Mouse (Mus musculus): ENCODE measurements around the gene Fam83d.

The Fam83d gene

DNA sequence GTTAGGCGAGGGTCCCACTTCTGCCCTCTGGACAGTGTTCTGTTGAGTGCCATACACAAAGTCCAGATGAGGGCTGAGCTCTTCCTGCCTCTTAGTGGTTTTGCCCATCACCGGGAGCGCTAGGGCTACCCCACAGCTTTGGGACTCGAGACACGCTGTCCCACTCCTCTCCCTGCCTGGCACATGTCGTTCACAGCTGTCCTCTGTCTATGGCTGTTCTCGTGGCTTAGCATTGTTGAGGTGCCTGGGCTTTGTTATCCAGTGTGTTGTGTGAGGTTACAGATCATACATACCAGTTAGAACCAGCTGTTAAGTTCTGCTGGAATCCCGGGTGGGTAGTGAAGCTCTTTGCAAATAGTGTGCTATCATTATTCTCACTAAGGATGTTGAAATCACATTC is 49.8 kb downstream of the Fam83d start:
- no peak for DNase-seq

DNA sequence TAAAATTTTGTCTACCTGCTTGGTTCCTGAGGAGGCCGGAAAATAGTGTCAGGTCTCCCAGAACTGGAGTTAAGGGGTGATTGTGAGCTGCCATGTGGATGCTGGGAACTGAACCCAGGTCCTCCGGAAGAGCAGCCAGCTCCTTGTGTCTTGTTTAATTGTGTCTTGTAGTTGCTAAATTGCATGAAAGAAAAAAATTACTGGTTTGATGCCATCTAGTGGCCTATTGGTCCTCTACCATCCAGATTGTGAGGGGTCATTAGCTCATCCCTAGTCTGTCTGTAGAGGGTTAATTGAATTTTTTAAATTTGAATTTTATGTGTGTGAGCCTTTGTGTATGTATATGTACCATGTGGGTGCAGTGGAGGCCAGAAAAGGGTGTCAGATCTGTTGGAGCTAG is 60.2 kb downstream of the Fam83d start:
- DNase-seq: no peak

DNA sequence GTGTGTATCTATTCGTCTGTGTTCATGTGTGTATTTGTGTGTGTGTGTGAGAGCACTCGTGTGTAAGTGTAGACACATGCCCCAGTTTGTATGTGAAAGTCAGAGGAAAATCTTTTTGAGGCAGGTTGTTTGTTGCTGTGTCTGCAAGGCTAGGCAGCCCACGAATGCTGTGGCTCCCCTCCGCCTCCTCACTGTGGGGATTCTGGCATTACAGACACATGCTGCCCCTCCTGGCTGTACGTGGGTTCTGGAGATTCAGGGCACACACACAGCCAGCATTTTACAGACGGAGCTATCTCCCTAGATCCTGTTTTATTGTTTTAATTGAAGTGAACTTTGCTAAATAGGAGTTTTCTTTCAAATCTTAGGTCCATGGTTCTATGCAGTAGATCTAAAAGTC is 61.9 kb downstream of the Fam83d start:
- no peak for DNase-seq

DNA sequence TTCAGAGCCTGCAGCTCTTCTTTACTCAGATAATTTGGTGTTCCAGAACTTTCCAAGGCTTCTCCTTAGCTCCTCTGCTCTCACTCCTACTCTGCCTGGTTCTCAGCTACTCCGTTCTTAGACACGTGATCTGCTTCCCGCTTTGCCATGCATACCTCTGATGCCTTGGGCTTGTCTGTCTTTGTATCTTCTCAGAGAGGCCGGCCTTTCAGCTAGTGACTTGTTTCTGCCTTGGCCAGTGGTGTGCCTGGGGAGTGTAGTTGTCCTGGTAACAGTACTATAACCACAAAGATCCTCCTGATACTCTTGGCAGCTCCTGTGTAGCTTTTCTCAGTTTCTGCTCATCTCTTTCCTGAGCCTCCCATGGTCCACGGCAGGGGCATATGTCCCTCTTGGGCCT is 65.3 kb downstream of the Fam83d start:
- no peak for DNase-seq

DNA sequence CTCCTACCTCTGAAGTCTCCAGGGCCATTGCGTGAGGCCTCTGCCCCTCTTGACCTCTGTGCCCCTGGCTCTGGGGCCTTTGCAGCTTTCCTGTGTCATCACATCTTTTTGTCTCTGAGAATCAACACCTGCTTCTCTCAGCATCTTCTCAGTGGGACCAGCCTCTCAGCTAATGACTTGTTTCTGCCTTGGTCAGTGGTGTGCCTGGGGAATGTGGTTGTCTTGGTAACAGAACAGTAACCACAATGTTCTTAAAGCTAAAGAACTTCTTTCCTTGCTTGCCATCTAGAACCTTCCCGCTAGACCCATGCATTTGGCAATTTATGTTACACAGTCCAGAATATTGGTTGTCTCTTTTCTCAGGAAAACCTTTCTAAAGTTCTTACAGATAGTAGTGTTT is 65.8 kb downstream of the Fam83d start:
- DNase-seq: no peak

Measured in kidney, postnatal 36 days (tissue).